ENCODE assay signal across 21 mouse cellular contexts in the genomic region with DNA sequence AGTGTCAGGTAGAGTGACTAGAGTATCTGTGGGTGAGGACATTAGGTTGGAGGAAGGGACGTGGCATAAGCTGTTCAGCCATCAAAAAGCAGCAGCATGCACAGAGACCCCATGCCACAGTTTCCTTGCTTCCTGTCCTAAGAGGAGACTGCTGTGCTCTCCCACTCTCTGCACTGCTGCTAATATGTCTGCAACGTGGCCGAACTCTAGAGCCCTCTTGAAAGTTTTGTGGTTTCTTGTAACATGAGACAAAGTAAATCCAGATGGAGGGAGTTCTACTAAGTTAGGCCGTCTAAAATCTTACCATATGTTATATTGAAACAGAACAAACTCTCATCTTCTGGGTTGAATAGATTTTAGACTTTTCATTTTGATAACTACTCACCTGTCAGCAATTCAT. TPM values are rescaled to one million over a fixed set of nuclear protein-coding genes. Genes with fewer than 3 reads are reported as not detected.
DNase-seq lines count a peak whose midpoint lies in the region; ATAC-seq and TF ChIP-seq lines count a peak whose summit lies in the region.
"Had no signal": no experiment of that assay in that cellular context is flagged by ENCODE, and none has a peak within 500 bp of the region (broad histone marks: within the 10 kb centered on the region; RNA-seq: fewer than 3 reads in every experiment).

No protein-coding gene starts in this region.

- no peak for DNase-seq in liver, postnatal 0 days
- DNase-seq in embryonic facial prominence, embryonic 10.5 days (ENCODE audit: low spot score) = peak; percentile 42
- no peak for DNase-seq in adipocyte (ENCODE audit: low spot score)
- DNase-seq in cerebellum, adult 11 months = no peak
- DNase-seq: cerebellum, postnatal 14 days; forebrain, postnatal 0 days; gastrocnemius, adult 2 months; heart, adult 18-20 months; kidney, adult 2 months; kidney, postnatal 25 days; thymus, postnatal 4 days had no signal

- H3K4me3 ChIP-seq in liver, postnatal 0 days (ENCODE audit: low read depth, low read length) = no peak overlapping the region
- no peak overlapping the region for H3K4me3 ChIP-seq in liver, embryonic 12.5 days
- H3K4me3 ChIP-seq in embryonic facial prominence, embryonic 10.5 days = no peak overlapping the region
- no peak overlapping the region for H3K4me3 ChIP-seq in embryonic fibroblast, embryonic 13.5 days (ENCODE audit: insufficient read depth, low read length)
- no peak overlapping the region for H3K4me3 ChIP-seq in limb, embryonic 15.5 days
- H3K4me3 ChIP-seq in neural tube, embryonic 15.5 days (replicated peaks) = no peak overlapping the region
- H3K4me3 ChIP-seq: erythroblast, embryonic 14.5 days; gastrocnemius, adult 2 months; heart, embryonic 15.5 days; liver, embryonic 15.5 days; myocyte had no signal

- H3K27me3 ChIP-seq in liver, postnatal 0 days (ENCODE audit: insufficient read depth, low read length) = no peaks in the 10 kb centered on the region
- no peaks in the 10 kb centered on the region for H3K27me3 ChIP-seq in liver, embryonic 12.5 days (replicated peaks)
- H3K27me3 ChIP-seq in embryonic facial prominence, embryonic 10.5 days (replicated peaks; ENCODE audit: low read depth, poor library complexity, severe bottlenecking) = no peaks in the 10 kb centered on the region
- H3K27me3 ChIP-seq in limb, embryonic 15.5 days = no peaks in the 10 kb centered on the region
- H3K27me3 ChIP-seq in neural tube, embryonic 15.5 days (replicated peaks) = no peaks in the 10 kb centered on the region
- H3K27me3 ChIP-seq: heart, embryonic 15.5 days; liver, embryonic 15.5 days had no signal

- peak overlapping the region; percentile 7; the same call in 1 of the 2 replicates for H3K27ac ChIP-seq in liver, postnatal 0 days (ENCODE audit: low read depth)
- H3K27ac ChIP-seq in liver, embryonic 12.5 days = no peak overlapping the region
- peak overlapping the region; percentile 73 for H3K27ac ChIP-seq in embryonic facial prominence, embryonic 10.5 days (replicated peaks)
- H3K27ac ChIP-seq in embryonic fibroblast, embryonic 13.5 days (ENCODE audit: insufficient read depth, low read length) = peak overlapping the region; percentile 83
- H3K27ac ChIP-seq in limb, embryonic 15.5 days = peak overlapping the region; percentile 80
- H3K27ac ChIP-seq in neural tube, embryonic 15.5 days (replicated peaks) = no peak overlapping the region
- H3K27ac ChIP-seq: gastrocnemius, adult 2 months; heart, embryonic 15.5 days; liver, embryonic 15.5 days had no signal

- H3K4me1 ChIP-seq in liver, postnatal 0 days (ENCODE audit: insufficient read depth) = no peaks in the 10 kb centered on the region
- no peaks in the 10 kb centered on the region for H3K4me1 ChIP-seq in liver, embryonic 12.5 days
- 0 out of 2 replicates have a peak, but pooled peaks cover 5% of the 10 kb centered on the region for H3K4me1 ChIP-seq in embryonic facial prominence, embryonic 10.5 days
- peaks cover 7% of the 10 kb centered on the region for H3K4me1 ChIP-seq in embryonic fibroblast, embryonic 13.5 days (ENCODE audit: control insufficient read depth, insufficient read depth, low read length)
- H3K4me1 ChIP-seq in limb, embryonic 15.5 days = 0 out of 2 replicates have a peak, but pooled peaks cover 4% of the 10 kb centered on the region
- H3K4me1 ChIP-seq in neural tube, embryonic 15.5 days = no peaks in the 10 kb centered on the region
- H3K4me1 ChIP-seq: heart, embryonic 15.5 days; liver, embryonic 15.5 days had no signal

- TF ChIP-seq EP300 in liver, postnatal 0 days (IDR thresholded peaks at IDR 0.05; ENCODE audit: low read depth) = no peak

- WGBS in liver, postnatal 0 days (ENCODE audit: insufficient replicate concordance) = 67% methylated on average over 4 of the region's 4 CpGs
- WGBS in liver, embryonic 12.5 days (ENCODE audit: insufficient replicate concordance) = 69% methylated on average over 4 of the region's 4 CpGs
- WGBS in embryonic facial prominence, embryonic 10.5 days = 45% methylated on average over 4 of the region's 4 CpGs
- WGBS in limb, embryonic 15.5 days = 35% methylated on average over 4 of the region's 4 CpGs
- 89% methylated on average over 4 of the region's 4 CpGs for WGBS in neural tube, embryonic 15.5 days

- 0 out of 2 replicates have a peak, but pooled peaks have one; percentile 4 for ATAC-seq in liver, postnatal 0 days
- ATAC-seq in liver, embryonic 12.5 days = no peak
- peak; percentile 79; the same call in 1 of the 2 replicates for ATAC-seq in limb, embryonic 15.5 days (ENCODE audit: insufficient number of reproducible peaks, low FRiP score, low TSS enrichment, low read depth)
- no peak for ATAC-seq in neural tube, embryonic 15.5 days (ENCODE audit: low FRiP score)
- ATAC-seq: forebrain, postnatal 0 days had no signal

- no peak for TF ChIP-seq CTCF in liver, postnatal 0 days (IDR thresholded peaks at IDR 0.05; ENCODE audit: low read depth)
- TF ChIP-seq CTCF in embryonic fibroblast, embryonic 13.5 days (IDR thresholded peaks at IDR 0.05; ENCODE audit: borderline replicate concordance, insufficient read depth, low read length) = no peak

- no peak overlapping the region for H3K9ac ChIP-seq in liver, postnatal 0 days (replicated peaks)
- H3K9ac ChIP-seq in liver, embryonic 12.5 days = no peak overlapping the region
- no peak overlapping the region for H3K9ac ChIP-seq in limb, embryonic 15.5 days
- H3K9ac ChIP-seq in neural tube, embryonic 15.5 days (replicated peaks) = no peak overlapping the region
- H3K9ac ChIP-seq: forebrain, postnatal 0 days; heart, embryonic 15.5 days; liver, embryonic 15.5 days had no signal

- H3K9me3 ChIP-seq in liver, postnatal 0 days (ENCODE audit: low read length) = no peaks in the 10 kb centered on the region
- H3K9me3 ChIP-seq in liver, embryonic 12.5 days (replicated peaks) = no peaks in the 10 kb centered on the region
- no peaks in the 10 kb centered on the region for H3K9me3 ChIP-seq in embryonic facial prominence, embryonic 10.5 days
- H3K9me3 ChIP-seq in limb, embryonic 15.5 days = no peaks in the 10 kb centered on the region
- no peaks in the 10 kb centered on the region for H3K9me3 ChIP-seq in neural tube, embryonic 15.5 days (replicated peaks)
- H3K9me3 ChIP-seq: heart, embryonic 15.5 days; liver, embryonic 15.5 days had no signal

- H3K36me3 ChIP-seq in liver, postnatal 0 days (replicated peaks; ENCODE audit: insufficient read depth, low read length) = peaks cover 29% of the 10 kb centered on the region
- H3K36me3 ChIP-seq in liver, embryonic 12.5 days = peaks cover 75% of the 10 kb centered on the region
- H3K36me3 ChIP-seq in embryonic facial prominence, embryonic 10.5 days (replicated peaks) = peaks cover 79% of the 10 kb centered on the region
- peaks cover 56% of the 10 kb centered on the region for H3K36me3 ChIP-seq in limb, embryonic 15.5 days
- peaks cover 78% of the 10 kb centered on the region for H3K36me3 ChIP-seq in neural tube, embryonic 15.5 days

- TF ChIP-seq POLR2A in embryonic fibroblast, embryonic 13.5 days (IDR thresholded peaks at IDR 0.05; ENCODE audit: low read depth, low read length) = 0 out of 2 replicates have a peak, but pooled peaks have one; percentile 16

- no peak overlapping the region for H3K4me2 ChIP-seq in liver, postnatal 0 days (ENCODE audit: low read depth, low read length)
- H3K4me2 ChIP-seq in liver, embryonic 12.5 days = no peak overlapping the region
- no peak overlapping the region for H3K4me2 ChIP-seq in limb, embryonic 15.5 days
- no peak overlapping the region for H3K4me2 ChIP-seq in neural tube, embryonic 15.5 days
- H3K4me2 ChIP-seq: heart, embryonic 15.5 days; liver, embryonic 15.5 days; midbrain, embryonic 11.5 days had no signal

RNA-seq across cellular contexts. Expression of gene Cluap1, which starts 15.4 kb away (rescaled TPM):
- polyA plus RNA-seq in liver, postnatal 0 days (2015; fragmentation: Nextera tagmentation; extraction: Ambion mirVana) = 6.6 and 6.9 TPM in 2 replicates
- 12.4 and 12.5 TPM in 2 replicates for polyA plus RNA-seq in liver, embryonic 12.5 days (2016; fragmentation: Nextera tagmentation; extraction: Ambion mirVana)
- 22.5 and 24.7 TPM in 2 replicates for polyA plus RNA-seq in embryonic facial prominence, embryonic 10.5 days (2016; fragmentation: Nextera tagmentation; extraction: Ambion mirVana)
- 12.4 and 14.8 TPM in 2 replicates for polyA plus RNA-seq in embryonic fibroblast, embryonic 13.5 days (2011; ENCODE audit: insufficient read length, low read depth, missing spikeins)
- polyA plus RNA-seq in limb, embryonic 15.5 days (2015; fragmentation: Nextera tagmentation; extraction: Ambion mirVana) = 26.7 and 33.4 TPM in 2 replicates
- polyA plus RNA-seq in neural tube, embryonic 15.5 days (2015; fragmentation: Nextera tagmentation; extraction: Ambion mirVana) = 36.8 and 40.1 TPM in 2 replicates

RNA-seq across cellular contexts. Expression of gene 1700037C18Rik, which starts 15.5 kb away (rescaled TPM):
- 1.9 and 2.4 TPM in 2 replicates for polyA plus RNA-seq in liver, postnatal 0 days (2015; fragmentation: Nextera tagmentation; extraction: Ambion mirVana)
- 3.1 and 3.9 TPM in 2 replicates for polyA plus RNA-seq in liver, embryonic 12.5 days (2016; fragmentation: Nextera tagmentation; extraction: Ambion mirVana)
- 6.8 TPM in 2 replicates for polyA plus RNA-seq in embryonic facial prominence, embryonic 10.5 days (2016; fragmentation: Nextera tagmentation; extraction: Ambion mirVana)
- polyA plus RNA-seq in embryonic fibroblast, embryonic 13.5 days (2011; ENCODE audit: insufficient read length, low read depth, missing spikeins) = 1.6 and 2.0 TPM in 2 replicates
- 6.1 and 7.7 TPM in 2 replicates for polyA plus RNA-seq in limb, embryonic 15.5 days (2015; fragmentation: Nextera tagmentation; extraction: Ambion mirVana)
- polyA plus RNA-seq in neural tube, embryonic 15.5 days (2015; fragmentation: Nextera tagmentation; extraction: Ambion mirVana) = 13.4 and 15.3 TPM in 2 replicates

RNA-seq across cellular contexts. Expression of gene Gm20695, which starts 39.5 kb away (rescaled TPM):
- 3.4 and 3.9 TPM in 2 replicates for polyA plus RNA-seq in liver, postnatal 0 days (2015; fragmentation: Nextera tagmentation; extraction: Ambion mirVana)
- 0.81 and 1.2 TPM in 2 replicates for polyA plus RNA-seq in liver, embryonic 12.5 days (2016; fragmentation: Nextera tagmentation; extraction: Ambion mirVana)
- polyA plus RNA-seq in embryonic facial prominence, embryonic 10.5 days (2016; fragmentation: Nextera tagmentation; extraction: Ambion mirVana) = 1.4 and 2.6 TPM in 2 replicates
- polyA plus RNA-seq in embryonic fibroblast, embryonic 13.5 days (2011; ENCODE audit: insufficient read length, low read depth, missing spikeins) = not detected in 2 replicates
- 2.7 and 3.4 TPM in 2 replicates for polyA plus RNA-seq in limb, embryonic 15.5 days (2015; fragmentation: Nextera tagmentation; extraction: Ambion mirVana)
- 2.1 and 2.7 TPM in 2 replicates for polyA plus RNA-seq in neural tube, embryonic 15.5 days (2015; fragmentation: Nextera tagmentation; extraction: Ambion mirVana)
- polyA plus RNA-seq: erythroblast, embryonic 14.5 days; kidney, adult 2 months; small intestine, adult 2 months had no signal

RNA-seq across cellular contexts. Expression of gene Zfp597, which starts 39.6 kb away (rescaled TPM):
- polyA plus RNA-seq in liver, postnatal 0 days (2015; fragmentation: Nextera tagmentation; extraction: Ambion mirVana) = 1.8 and 2.7 TPM in 2 replicates
- polyA plus RNA-seq in liver, embryonic 12.5 days (2016; fragmentation: Nextera tagmentation; extraction: Ambion mirVana) = 3.0 and 3.2 TPM in 2 replicates
- polyA plus RNA-seq in embryonic facial prominence, embryonic 10.5 days (2016; fragmentation: Nextera tagmentation; extraction: Ambion mirVana) = 4.5 and 5.5 TPM in 2 replicates
- 9.8 TPM in 2 replicates for polyA plus RNA-seq in embryonic fibroblast, embryonic 13.5 days (2011; ENCODE audit: insufficient read length, low read depth, missing spikeins)
- 6.2 and 6.8 TPM in 2 replicates for polyA plus RNA-seq in limb, embryonic 15.5 days (2015; fragmentation: Nextera tagmentation; extraction: Ambion mirVana)
- polyA plus RNA-seq in neural tube, embryonic 15.5 days (2015; fragmentation: Nextera tagmentation; extraction: Ambion mirVana) = 12.9 and 13.4 TPM in 2 replicates

RNA-seq across cellular contexts. Expression of gene Naa60, which starts 51.8 kb away (rescaled TPM):
- polyA plus RNA-seq in liver, postnatal 0 days (2015; fragmentation: Nextera tagmentation; extraction: Ambion mirVana) = 33.2 and 33.9 TPM in 2 replicates
- 28.1 and 30.3 TPM in 2 replicates for polyA plus RNA-seq in liver, embryonic 12.5 days (2016; fragmentation: Nextera tagmentation; extraction: Ambion mirVana)
- polyA plus RNA-seq in embryonic facial prominence, embryonic 10.5 days (2016; fragmentation: Nextera tagmentation; extraction: Ambion mirVana) = 54.4 and 56.4 TPM in 2 replicates
- polyA plus RNA-seq in embryonic fibroblast, embryonic 13.5 days (2011; ENCODE audit: insufficient read length, low read depth, missing spikeins) = 47.7 and 62.9 TPM in 2 replicates
- polyA plus RNA-seq in limb, embryonic 15.5 days (2015; fragmentation: Nextera tagmentation; extraction: Ambion mirVana) = 54.2 and 56.0 TPM in 2 replicates
- polyA plus RNA-seq in neural tube, embryonic 15.5 days (2015; fragmentation: Nextera tagmentation; extraction: Ambion mirVana) = 95.6 and 102 TPM in 2 replicates

Comparison
In these comparisons a context has a peak if more than half of its experiments do, and no peak if none do; other contexts are left out.
1. ATAC-seq: peak in liver, postnatal 0 days (single experiment) and limb, embryonic 15.5 days (single experiment); none in liver, embryonic 12.5 days (single experiment) and neural tube, embryonic 15.5 days (single experiment).
2. H3K27ac ChIP-seq: peak in liver, postnatal 0 days (single experiment), embryonic facial prominence, embryonic 10.5 days (single experiment), embryonic fibroblast, embryonic 13.5 days (single experiment) and limb, embryonic 15.5 days (single experiment); none in liver, embryonic 12.5 days (single experiment) and neural tube, embryonic 15.5 days (single experiment).